Mouse (Mus musculus): Measurements from ENCODE around the gene Atp2a2.
"Not testable (repeated sequence)": the region's sequence is repeated elsewhere in the genome, so short reads cannot be mapped to it uniquely, and the experiment has no call there.

DNA sequence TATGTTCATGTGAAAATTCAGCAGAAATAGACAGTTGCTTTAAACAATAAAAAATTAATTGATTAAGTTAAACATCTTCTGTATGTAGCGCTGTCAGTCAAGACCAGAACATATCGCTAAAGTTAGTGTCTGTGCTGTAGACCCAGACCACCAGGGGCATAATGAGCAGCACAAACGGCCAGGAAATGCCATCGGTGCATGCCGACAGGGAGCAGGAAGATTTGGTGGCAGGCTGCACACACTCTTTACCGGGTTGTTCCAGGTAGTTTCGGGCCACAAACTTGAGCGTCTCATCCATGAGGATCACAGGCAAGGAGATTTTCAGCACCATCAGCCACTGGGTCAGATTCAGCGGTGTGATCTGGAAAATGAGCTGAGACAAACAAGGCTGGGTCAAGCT, 45.0 kb downstream of the Atp2a2 start:
- TF ChIP-seq CTCF (conservative IDR thresholded peaks at IDR 0.05; ENCODE audit: low read length), result peak; percentile 10; the same call in 1 of the 2 replicates
- TF ChIP-seq NANOG, POU5F1 (IDR thresholded peaks at IDR 0.05; ENCODE audit: borderline replicate concordance, low read length): not testable (repeated sequence)

Measured in E14TG2a.4 (cell line).